Mouse (Mus musculus) CH12F3 (cell line): ENCODE results near the gene Scube2.

Experiments
- in situ Hi-C: fragments of 300-500 bp; cut with MboI; formaldehyde crosslinking; loops from 2 replicates; pipeline ENCODE4 v1.14.3; 2020; ENCODE audit warnings: low sequenced_read_pairs

Gene Scube2

DNA sequence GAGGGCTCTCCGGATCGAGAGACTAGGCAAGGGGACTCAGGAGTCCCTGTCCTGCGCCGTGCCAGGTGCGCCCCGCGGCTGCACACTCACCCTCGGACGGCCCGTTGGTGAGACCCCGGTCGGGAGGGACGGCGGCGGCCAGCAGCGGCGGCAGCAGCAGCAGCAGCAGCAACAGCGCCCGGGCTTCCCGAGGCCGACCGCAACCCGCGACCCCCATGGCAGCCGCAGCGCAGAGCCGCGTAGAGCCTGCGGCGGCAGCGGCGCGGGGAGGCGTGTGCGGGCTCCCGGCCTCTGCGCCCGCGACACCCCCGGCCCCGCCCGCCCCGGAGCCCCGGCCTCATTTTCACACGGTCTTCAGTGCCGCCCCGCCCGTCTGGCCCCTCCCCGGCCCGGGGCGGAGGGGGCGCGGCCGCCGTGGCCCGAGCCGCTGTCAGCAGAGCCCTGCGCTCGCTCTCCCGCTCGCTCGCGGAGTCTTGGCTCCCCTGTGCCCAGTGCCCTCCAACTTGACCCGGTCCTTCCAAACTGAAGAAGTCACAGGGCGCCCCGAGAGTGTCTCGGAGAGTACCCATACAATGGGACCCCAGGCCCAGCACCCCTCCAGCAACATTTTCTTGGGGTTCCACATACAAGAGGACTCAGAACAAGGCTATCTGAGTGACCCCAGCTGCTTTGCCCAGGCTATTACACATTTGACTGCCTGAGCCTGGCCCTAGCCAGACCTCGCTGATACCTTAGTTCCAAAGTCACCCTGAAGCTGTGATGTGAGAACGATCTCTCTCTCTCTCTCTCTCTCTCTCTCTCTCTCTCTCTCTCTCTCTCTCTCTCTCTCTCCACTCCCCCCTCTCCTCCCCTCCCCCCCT is at the start of gene Scube2:
Gene Scube2 (minus strand): TSS at position 310 of the 860 bp plus-strand sequence.
- in situ Hi-C loops, result no loop called here

DNA sequence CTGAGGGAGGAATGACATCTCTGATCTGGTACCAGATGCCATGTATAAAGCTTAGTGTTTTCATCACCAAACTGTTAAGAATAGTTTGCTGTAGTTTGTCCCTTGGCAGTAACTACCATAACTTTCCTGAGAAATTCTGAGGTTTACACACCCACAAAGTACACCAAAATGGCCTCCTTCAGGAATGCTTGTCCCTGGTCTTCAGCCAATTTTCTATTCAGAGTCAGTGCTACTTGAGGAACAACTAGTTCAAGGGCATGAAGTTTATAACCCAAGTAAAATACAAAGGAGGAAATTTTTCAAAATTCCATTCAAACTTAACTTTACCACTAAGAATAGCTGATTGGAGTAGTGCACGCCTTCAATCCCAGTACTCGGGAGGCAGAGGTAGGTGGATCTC is 40.7 kb upstream of the Scube2 start:
- in situ Hi-C loops, result no loop called here

- in situ Hi-C loops, result no loop called here
These were observed 35.4 kb upstream of the Scube2 start for GRCm38 (mm10) chr7:109900921-109901320.

- in situ Hi-C loops, result no loop called here
These were observed 33.4 kb upstream of the Scube2 start for GRCm38 (mm10) chr7:109898911-109899310.

DNA sequence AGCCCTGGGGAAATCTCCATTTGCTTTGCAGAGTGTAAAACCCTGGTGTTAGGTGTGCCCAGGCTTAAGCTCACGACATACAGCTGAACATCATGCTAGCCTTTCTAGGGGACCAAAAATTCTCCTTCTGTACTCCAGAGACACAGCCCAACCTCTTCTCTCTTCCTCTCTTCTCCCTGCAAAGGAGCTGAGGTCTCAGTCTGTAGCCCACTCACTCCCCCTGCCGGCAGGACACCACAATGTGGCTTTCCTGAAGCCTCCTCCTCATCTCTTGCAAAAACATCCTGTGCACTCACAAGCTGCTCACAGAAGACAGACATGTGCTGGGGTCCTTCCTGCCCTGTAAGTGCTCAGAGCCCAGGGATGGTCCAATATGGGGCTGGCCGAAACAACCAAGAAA is 27.1 kb upstream of the Scube2 start:
- in situ Hi-C loops, result no loop called here

DNA sequence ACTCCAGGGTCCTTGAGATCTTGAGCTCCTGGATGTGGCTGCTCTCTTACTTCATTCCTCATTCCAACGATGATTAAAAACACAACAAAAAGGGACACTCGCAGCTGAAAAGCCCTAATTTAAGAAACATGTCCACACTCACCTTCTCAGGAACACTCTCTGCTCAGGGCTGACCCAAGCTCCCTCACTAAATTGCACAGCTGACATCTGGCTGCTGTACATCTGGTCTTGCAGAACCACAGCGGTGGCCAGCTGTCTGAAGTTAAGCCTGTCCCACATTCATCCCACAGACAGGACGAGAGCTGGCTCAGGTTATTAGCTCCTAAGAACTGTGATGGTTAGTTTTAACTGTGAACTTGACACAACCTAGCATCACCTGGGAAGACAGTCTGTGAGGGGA is 26.3 kb upstream of the Scube2 start:
- in situ Hi-C loops, result no loop called here

DNA sequence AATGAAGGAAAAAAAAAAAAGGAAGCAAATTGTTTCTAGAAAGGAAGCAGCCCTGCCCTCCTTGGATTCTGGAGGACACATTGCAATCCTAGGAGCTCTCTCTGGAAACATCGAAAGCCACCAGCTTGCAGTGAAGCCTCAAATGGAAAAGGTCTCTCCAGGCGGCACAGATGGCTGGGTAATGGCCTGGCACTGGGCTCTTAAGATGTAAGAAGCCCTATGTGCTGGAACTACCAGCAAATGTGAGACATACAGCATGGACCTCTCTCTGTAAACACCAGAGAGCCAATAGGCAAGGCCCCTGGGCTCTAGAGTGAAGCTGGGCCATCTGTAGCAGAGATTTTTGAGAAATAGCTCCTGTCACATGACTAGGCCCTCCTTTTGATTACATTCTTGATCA is 24.8 kb upstream of the Scube2 start:
- in situ Hi-C loops, result no loop called here

DNA sequence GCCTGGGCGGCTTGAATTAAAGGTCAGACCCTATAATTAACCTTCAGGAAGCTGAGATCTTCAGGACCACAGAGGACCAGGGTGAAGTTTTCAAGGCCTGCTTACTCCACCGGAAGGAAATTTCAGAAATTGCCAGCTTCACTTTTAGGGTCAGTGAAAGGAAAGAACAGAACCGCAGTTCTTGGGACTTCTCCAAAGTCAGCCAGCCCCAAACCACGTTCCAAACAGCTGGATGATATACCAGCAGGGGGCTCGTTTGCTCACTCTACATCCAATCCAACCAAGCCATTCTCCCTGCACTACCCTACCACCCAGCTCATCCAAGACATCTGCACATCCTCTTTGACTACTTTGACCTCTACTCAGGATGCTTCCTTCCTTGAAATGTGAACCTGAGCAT is 23.8 kb upstream of the Scube2 start:
- in situ Hi-C loops, result no loop called here

DNA sequence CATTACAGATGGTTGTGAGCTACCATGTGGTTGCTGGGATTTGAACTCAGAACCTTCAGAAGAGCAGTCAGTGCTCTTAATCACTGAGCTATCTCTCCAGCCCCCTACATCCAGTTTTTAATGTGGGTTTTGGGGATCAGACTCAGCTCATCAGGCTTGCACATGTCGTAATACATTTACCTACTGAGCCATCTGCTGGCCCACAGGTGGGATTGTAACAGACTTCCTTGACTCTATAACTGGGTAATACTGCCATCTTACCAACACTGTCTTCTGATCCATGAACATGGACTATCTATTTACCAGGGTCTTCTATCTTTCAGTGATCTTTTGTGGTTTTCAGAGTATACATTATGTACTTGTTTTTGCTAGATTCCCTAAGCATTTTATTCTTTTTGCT is 20.8 kb upstream of the Scube2 start:
- in situ Hi-C loops, result no loop called here

DNA sequence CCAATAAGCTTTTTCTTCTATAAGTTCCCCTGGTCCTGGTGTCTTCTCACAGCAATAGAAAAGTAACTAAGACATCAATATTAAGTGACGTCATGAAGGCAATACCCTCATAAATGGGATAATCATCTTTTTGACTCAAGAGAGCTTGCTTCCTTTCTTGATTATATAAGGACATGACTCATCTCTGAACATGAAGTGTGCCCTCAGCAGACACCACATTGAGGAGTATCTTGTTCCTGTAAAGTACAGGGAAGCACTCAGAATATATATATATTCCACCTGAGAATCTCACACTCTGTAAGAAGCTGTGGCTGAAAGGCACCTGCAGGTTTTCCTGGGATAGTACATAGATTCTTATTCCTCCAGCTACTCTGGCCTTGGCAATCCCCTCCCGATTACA is 17.1 kb upstream of the Scube2 start:
- in situ Hi-C loops, result no loop called here

GRCm38 (mm10) chr7:109881561-109882099 is 16.2 kb upstream of the Scube2 start:
- in situ Hi-C loops, result no loop called here

DNA sequence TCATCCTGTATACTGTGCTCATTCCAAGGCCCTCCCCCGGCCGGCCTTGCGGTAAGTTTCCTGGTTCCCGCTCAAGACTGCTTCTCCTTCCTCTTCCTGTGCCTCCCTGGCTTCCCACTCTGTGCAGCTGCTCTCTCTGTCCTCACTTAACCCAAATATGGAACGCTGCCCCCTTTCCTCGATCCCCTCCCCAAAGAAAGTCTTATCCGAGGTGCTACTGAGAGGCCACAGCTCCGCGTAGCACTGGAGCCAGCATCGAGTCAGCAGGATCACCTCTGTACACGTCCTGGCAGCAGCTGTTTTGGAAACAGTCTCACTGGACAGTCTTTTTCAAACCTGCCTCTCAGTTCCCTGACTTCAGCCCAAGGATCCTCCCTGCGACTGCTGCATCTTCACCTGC is 13.7 kb upstream of the Scube2 start:
- in situ Hi-C loops, result no loop called here

- in situ Hi-C loops, result no loop called here
These were observed 10.6 kb upstream of the Scube2 start for GRCm38 (mm10) chr7:109876085-109876484.

DNA sequence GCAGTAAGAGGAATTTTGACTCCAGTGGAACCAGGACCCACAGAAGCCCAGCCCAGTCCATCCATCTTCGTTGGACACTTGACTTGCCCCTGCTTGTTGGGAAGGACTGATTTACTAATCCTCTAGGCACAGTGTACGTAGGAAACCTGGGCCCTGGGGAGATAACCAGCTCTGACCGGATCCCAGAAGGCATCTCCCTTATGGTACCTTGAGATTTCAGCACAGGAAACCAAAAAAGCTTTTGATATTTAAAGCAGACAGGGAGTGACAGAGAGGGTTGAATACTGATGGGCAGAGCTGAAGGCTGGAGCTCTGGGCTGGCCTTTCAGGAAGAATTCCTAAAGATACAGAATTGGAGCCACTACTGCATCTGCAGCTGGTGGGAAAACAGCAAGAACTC is 10.1 kb upstream of the Scube2 start:
- in situ Hi-C loops, result no loop called here

DNA sequence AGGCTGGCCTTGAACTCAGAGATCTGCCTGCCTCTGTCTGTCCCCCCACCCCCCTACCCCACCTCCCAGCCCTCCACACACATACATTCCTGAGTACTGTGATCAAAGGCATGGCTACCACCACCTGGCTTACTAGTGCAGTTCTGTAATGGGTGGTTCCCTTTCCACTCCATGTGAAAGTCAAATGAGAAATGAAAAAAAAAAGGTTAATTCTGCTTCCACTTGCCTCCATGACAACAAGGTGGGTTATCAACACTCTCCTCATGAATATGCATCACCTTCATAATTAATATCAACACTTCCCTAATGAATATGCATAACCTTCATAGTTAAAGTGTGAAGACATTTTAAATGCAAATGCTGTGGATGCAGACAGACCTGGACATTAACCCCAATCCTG is 9.6 kb upstream of the Scube2 start:
- in situ Hi-C loops, result no loop called here

DNA sequence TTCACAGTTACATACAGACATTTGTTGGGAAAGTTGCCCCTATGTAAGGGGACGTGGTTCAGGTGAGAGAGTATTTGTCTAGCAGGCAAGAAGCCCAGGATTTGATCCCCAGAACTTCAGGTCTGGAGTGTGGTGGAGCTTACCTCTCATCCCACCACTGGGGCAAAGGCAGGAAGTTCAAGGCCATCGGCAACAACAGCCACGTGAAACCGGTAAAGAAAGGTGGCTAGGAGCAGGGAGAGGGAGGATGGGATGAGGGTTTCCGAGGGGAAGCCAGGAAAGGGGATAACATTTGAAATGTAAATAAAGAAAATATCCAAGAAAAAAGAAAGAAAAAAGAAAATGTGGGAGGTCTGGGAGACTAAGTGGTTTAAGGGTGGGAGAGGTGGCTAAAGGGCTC is 7.7 kb upstream of the Scube2 start:
- in situ Hi-C loops, result no loop called here

DNA sequence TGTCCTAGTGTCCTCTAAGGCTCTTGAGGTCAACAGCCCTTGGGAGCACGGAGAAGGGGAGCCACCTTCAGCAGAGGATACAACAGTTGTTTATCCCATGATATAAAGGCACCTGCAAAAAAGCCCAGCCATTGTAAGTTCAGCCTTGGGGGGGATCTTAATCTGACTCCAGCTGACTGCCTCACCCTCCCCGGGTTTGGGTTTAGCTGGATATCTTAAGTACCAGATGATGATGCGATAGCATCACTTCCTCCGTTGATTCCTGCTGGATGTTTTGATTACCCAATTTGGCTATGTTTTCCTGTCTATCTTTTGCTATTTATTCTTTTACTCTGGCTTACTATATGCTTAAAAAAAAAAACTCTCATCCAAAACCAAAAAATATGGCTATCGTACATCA is 5.8 kb upstream of the Scube2 start:
- in situ Hi-C loops, result no loop called here

DNA sequence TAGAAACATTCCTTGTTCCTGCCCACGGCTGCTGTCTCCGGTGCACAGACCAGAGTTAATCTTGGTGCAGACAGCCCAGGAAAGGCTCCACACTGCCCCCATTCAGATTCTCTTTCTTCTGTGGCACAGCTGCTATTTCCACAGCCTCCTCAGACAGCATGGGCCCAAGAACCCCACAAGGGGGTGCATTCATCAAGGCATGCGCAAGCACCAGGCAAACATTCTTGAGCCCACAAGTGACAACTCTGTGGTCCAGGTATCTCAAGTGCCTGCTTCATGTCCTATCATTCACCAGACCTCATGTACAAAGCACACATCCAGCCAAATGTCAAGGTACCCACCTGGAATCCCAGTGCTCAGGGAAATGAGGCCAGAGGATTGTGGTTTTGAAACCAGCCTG is 3.0 kb upstream of the Scube2 start:
- in situ Hi-C loops, result no loop called here

DNA sequence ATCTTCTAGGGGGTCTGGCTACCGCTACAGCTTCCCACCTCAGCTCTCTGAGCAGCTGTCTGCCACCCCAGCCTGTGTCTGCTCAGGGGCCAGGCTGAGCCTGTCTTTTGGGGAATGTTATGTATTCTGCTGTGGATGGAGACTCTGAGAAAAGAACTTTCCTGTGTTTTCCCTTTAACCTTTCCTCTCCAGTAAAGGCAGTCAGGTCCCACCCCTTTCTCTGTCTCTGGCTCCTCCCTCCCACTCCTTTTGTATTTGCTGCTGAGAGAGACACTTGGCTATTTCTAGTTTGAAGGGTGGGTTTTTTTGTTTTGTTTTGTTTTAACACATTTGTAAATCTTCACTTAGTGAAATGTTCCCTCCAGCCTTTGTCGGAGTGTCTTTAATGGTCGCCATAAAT is 1.2 kb upstream of the Scube2 start:
- in situ Hi-C loops, result no loop called here

DNA sequence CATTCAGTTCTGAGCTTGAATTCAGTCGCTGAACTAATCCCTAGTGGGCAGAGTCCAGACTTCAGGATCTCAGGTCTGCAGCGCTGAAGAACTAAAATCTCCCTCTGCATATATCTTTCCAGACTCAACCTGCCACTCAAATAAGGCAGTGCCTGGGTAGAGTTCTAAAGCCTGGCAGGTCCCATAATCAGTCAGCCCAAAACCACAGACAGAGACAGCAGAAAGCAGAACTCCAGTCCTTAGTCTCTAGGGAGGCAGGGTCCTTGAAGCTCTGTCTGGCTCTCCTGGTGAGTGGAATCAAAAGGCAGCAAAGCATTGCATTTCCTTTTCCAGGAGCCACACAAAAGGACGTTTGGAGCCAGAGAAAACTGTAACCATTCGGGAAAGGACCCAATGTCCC is 1.9 kb downstream of the Scube2 start:
- in situ Hi-C loops, result no loop called here

DNA sequence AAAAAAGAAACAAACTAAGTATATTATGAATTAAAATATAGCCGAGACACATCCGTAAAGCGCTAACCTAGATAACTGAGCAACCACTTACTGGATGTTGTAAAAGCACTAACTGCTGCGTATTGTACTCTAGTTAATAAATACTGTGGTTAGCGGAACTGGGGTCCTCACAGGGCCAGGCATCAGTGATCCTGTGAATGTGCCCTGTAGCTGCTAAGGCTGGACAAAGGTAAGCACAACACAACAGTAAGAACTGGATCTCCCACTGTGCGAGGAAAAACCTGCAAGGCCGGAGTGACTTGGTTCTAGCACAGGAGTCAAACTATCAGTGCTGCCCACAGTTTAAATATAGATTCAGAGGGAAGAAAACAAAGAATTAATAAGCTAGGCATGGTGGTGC is 5.3 kb downstream of the Scube2 start:
- in situ Hi-C loops, result no loop called here

DNA sequence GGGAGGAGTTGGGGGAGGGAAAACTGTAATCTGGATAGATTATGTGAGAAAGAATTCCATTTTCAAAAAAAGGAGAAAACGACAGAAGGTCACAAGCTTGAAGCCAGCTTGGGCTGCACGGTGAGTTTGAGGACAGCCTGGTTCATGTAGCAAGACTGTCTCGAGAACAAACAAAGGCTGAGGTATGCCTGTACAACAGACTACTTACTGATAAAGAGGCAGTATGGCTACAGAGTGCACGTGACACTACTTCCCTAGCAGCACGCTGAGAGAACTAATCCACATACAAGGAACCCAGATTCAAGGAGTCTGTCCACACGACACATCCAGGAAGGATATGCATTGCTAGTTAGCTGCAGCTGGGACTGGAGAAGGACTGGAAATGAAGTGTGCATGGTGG is 6.1 kb downstream of the Scube2 start:
- in situ Hi-C loops, result no loop called here

DNA sequence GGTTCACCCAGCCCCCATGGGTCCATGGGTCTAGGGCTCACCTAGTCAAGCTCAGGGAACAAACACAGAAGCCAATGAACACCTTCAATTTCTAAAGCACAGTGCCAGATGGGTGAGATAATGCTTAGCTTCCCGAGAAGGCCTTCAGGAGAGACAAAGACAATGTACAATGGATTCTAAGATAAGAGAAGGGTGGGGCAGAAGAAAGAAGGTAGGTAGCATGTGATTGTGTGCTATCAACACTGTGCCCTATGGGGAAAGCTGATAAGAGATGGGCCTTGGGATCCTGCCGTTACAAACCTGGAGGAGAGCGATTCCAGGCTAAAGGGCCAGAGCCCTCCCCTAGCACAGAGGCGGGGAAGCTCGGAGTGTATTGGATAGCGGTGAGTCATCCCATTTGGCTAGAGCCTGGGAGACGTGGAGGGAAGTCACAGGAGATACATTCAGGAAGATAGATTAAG is 12.7 kb downstream of the Scube2 start:
- in situ Hi-C loops, result no loop called here
